Mouse (Mus musculus): Measurements from ENCODE around the gene Ercc6l2.
A peak's percentile ranks its signal among the peaks of the same experiment; 100 is the strongest.

Gene Ercc6l2

GRCm38 (mm10) chr13:63814746-63815681 lies at the start of gene Ercc6l2:
TSS of gene Ercc6l2 (plus strand) at chr13:63815240.
- peak; percentile 99 for DNase-seq (ENCODE audit: low read depth, low spot score)

GRCm38 (mm10) chr13:63766065-63766464 lies 49.0 kb upstream of the Ercc6l2 start:
- peak; percentile 11 for DNase-seq (ENCODE audit: low read depth, low spot score)

- DNase-seq (ENCODE audit: low read depth, low spot score): no peak
Measured at GRCm38 (mm10) chr13:63771009-63771408, 44.0 kb upstream of the Ercc6l2 start.

DNA sequence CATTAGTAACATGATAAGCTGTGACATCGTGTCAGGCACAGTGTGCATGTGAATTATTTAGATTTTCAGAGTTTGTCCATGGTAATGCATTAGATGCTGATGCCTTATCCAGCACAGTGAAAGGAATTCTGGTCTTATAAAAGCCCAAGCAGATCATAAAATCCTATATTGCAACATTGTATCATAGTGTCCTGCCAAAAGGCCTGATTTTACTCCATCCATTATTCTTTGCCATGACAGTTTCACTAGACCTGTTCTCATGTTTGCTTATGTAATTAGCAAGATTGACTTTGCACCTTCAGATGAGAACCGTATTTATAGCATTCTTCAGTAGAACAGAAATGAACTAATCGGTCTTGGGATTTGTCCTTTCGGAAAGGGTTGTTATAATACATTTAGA lies 36.1 kb upstream of the Ercc6l2 start:
- DNase-seq (ENCODE audit: low read depth, low spot score): no peak

- no peak for DNase-seq (ENCODE audit: low read depth, low spot score)
Measured at GRCm38 (mm10) chr13:63779376-63780291, 35.4 kb upstream of the Ercc6l2 start.

- DNase-seq (ENCODE audit: low read depth, low spot score): no peak
Measured at GRCm38 (mm10) chr13:63792234-63792831, 22.7 kb upstream of the Ercc6l2 start.

GRCm38 (mm10) chr13:63793345-63794308 lies 21.4 kb upstream of the Ercc6l2 start:
- no peak for DNase-seq (ENCODE audit: low read depth, low spot score)

- DNase-seq (ENCODE audit: low read depth, low spot score): no peak
Measured at GRCm38 (mm10) chr13:63798677-63799076, 16.4 kb upstream of the Ercc6l2 start.

GRCm38 (mm10) chr13:63799940-63800339 lies 15.1 kb upstream of the Ercc6l2 start:
- no peak for DNase-seq (ENCODE audit: low read depth, low spot score)

- no peak for DNase-seq (ENCODE audit: low read depth, low spot score)
Measured at GRCm38 (mm10) chr13:63801289-63801688, 13.8 kb upstream of the Ercc6l2 start.

DNA sequence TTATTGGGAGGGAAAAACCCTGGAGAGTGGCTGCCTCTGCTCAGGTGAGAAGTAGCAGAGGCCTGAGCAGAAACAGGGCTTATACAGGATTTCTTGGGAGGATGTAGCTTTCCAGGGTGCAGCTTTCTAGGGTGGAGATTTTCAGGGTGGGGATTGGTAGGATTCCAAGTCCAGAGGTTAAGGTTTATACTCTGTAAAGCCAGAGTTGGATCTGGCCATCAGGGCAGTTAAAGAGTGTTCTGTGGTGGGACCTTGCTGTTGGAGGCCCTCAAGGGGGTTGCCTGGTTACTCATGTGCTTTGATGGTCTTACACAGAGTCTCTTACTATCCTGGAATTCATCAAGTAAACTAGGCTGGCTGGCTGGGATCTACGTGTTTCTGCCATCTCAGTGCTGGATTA lies 7.8 kb upstream of the Ercc6l2 start:
- no peak for DNase-seq (ENCODE audit: low read depth, low spot score)

GRCm38 (mm10) chr13:63807979-63808378 lies 7.1 kb upstream of the Ercc6l2 start:
- DNase-seq (ENCODE audit: low read depth, low spot score): no peak

DNA sequence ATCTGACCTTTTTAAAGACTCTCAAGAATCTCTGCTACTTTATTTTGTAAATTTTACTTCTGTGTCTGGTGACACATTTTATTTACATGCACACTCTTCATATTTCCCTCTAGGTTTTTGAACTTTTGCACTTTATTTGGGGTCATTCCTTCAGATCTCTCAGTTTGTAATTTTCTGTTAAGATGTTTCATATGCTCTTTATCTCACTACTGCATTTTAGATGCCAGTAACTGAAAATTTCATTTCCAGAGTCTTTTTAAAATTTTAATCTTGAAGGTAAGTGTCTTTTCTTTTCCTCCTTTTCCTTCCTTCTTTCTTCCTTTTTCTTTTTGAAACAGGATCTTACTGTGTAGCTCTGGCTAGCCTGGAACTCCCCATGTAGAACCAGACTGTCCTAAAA lies 3.6 kb upstream of the Ercc6l2 start:
- no peak for DNase-seq (ENCODE audit: low read depth, low spot score)

GRCm38 (mm10) chr13:63815931-63816330 lies 891 bp downstream of the Ercc6l2 start:
- no peak for DNase-seq (ENCODE audit: low read depth, low spot score)

GRCm38 (mm10) chr13:63845758-63846157 lies 30.7 kb downstream of the Ercc6l2 start:
- DNase-seq (ENCODE audit: low read depth, low spot score): no peak

GRCm38 (mm10) chr13:63850308-63851011 lies 35.4 kb downstream of the Ercc6l2 start:
- DNase-seq (ENCODE audit: low read depth, low spot score): no peak

GRCm38 (mm10) chr13:63872585-63873282 lies 57.7 kb downstream of the Ercc6l2 start:
- no peak for DNase-seq (ENCODE audit: low read depth, low spot score)

DNA sequence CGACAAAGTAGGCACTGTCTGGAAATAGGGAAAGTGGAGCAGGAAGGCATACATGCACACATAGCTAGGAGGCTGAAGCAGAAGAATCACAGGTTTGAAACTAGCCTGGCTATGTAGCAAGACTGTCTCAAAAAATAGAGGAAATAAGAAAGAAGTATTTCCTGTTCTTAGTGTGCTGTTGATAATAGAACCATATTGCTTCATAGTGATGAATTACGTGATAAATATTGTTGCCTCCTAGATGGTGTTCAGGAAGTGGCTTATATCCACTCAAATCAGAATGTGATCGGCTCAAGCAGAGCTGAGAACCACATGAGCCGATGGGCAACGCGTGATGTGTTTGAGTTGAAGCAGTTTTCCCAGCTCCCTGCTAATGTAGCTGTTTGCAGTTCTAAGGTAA lies 62.1 kb downstream of the Ercc6l2 start:
- no peak for DNase-seq (ENCODE audit: low read depth, low spot score)

- no peak for DNase-seq (ENCODE audit: low read depth, low spot score)
Measured at GRCm38 (mm10) chr13:63879105-63879863, 64.2 kb downstream of the Ercc6l2 start.
